Mouse (Mus musculus) kidney, adult 9 months (tissue): ENCODE measurements around the gene Gm9736.
"Not testable (repeated sequence)": the region's sequence is repeated elsewhere in the genome, so short reads cannot be mapped to it uniquely, and the experiment has no call there.

Experiments
- DNase-seq: peaks from one replicate; pipeline ENCODE4 v3.0.0; 2022

Gene Gm9736

GRCm38 (mm10) chr10:77724855-77725254 is 26.3 kb downstream of the Gm9736 start:
- DNase-seq: no peak

DNA sequence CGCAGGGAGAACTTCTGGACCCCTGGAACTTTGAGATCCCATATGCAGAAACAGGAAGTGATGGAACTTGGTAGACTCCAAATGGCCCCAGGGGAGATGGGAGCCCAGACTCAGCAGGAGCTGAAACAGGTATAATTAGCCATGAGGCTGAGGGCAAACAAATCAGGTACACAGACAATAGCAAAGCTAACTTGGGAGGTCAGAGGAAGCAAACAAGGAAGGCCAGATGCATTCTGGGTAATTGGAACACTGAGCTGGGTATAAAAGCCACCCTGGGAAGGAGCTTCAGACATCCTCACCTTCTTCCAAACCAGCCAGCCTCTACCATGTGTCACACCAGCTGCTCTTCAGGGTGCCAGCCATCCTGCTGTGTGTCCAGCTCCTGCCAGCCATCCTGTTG is 30.9 kb downstream of the Gm9736 start, which contains the start of gene Krtap12-1:
TSS of gene Krtap12-1 (plus strand) at position 301 of the 400 bp plus-strand sequence.
- not testable (repeated sequence) for DNase-seq

GRCm38 (mm10) chr10:77715507-77715906 is 35.6 kb downstream of the Gm9736 start, which contains the start of gene Gm10142:
Gm10142 (plus strand) TSS chr10:77715807.
- no peak for DNase-seq

GRCm38 (mm10) chr10:77713734-77714133 is 37.4 kb downstream of the Gm9736 start:
- DNase-seq: no peak

GRCm38 (mm10) chr10:77711157-77711556 is 40.0 kb downstream of the Gm9736 start, which contains the start of gene Gm10024:
Gm10024 (plus strand) TSS chr10:77711457.
- not testable (repeated sequence) for DNase-seq

DNA sequence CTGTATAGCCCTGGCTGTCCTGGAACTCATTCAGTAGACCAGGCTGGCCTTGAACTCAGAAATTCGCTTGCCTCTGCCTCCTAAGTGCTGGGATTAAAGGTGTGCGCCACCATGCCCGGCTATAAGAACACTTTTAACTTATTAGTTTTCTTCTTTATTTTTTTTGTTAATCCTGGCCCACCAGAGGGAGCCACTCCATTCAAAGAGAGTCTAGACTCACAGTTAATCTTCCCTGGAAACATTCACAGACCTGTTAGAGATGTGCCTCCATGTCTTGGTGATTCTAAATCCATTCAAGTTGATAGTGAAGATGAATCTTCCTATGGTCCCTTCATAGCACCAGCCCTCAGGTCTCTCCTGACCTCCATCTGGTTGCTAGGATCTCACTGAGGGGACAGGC is 41.3 kb downstream of the Gm9736 start:
- DNase-seq: no peak

DNA sequence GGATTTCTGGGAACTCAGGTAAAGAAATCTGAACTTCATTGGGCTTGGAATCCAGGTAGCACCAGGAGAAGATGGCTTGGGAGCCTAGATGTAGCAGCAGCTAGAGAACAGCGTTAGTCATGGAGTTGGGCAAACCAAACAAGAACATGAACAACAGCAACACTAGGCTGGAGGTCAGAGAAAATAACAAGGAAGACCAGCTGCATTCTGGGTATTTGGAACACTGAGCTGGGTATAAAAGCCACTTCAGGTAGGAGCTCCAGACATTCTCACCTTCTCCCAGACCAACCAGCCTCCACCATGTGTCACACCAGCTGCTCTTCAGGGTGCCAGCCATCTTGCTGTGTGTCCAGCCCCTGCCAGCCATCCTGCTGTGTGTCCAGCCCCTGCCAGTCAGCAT is 44.8 kb downstream of the Gm9736 start, which contains the start of gene Gm10272:
TSS of gene Gm10272 (plus strand) at position 301 of the 400 bp plus-strand sequence.
- no peak for DNase-seq
